ENCODE assay signal across 8 mouse cellular contexts in genomic region chr4:120230256-120230649, GRCm38 (mm10). TPM values are rescaled to one million over a fixed set of nuclear protein-coding genes. Genes with fewer than 3 reads are reported as not detected.
A peak's percentile ranks its signal among the peaks of the same experiment; 100 is the strongest.
DNase-seq lines count a peak whose midpoint lies in the region; ATAC-seq lines count a peak whose summit lies in the region.

No protein-coding gene starts in this region.

- H3K9me3 ChIP-seq in lung, embryonic 16.5 days (ENCODE audit: control insufficient read depth, low read length): no peaks in the 10 kb centered on the region

- H3K27ac ChIP-seq in lung, embryonic 16.5 days (ENCODE audit: low read length): no peak overlapping the region

- H3K9ac ChIP-seq in lung, embryonic 16.5 days (ENCODE audit: low read length): no peak overlapping the region

- H3K4me3 ChIP-seq in lung, embryonic 16.5 days (ENCODE audit: low read length): no peak overlapping the region

- H3K36me3 ChIP-seq in lung, embryonic 16.5 days (ENCODE audit: control insufficient read depth, insufficient read depth, low read length): no peaks in the 10 kb centered on the region

- H3K4me1 ChIP-seq in lung, embryonic 16.5 days (replicated peaks; ENCODE audit: control insufficient read depth, insufficient read depth, low read length): 0 out of 2 replicates have a peak, but pooled peaks cover 2% of the 10 kb centered on the region

- no peaks in the 10 kb centered on the region for H3K27me3 ChIP-seq in lung, embryonic 16.5 days (ENCODE audit: control insufficient read depth, insufficient read depth, low read depth, low read length)

- WGBS in lung, embryonic 16.5 days: 14% methylated on average over 6 of the region's 6 CpGs

- peak; percentile 61 for ATAC-seq in lung, embryonic 16.5 days (ENCODE audit: low read depth)

- intact Hi-C loops in gastrocnemius, postnatal 36 days (cut with DNase I): loop anchor here (2.0 kb wide), 1 partner anchor 57 kb away; the partner anchor contains the start of gene Foxo6

- no peak overlapping the region for H3K4me2 ChIP-seq in lung, embryonic 16.5 days (ENCODE audit: low read depth, low read length)

- DNase-seq in layer of hippocampus, adult 11-12 months (ENCODE audit: low spot score): peak; percentile 76
- DNase-seq in layer of hippocampus, adult 9-10 months (ENCODE audit: low spot score): no peak
- DNase-seq in cerebellum, postnatal 4 days (ENCODE audit: low spot score in 2 of 2): peak; percentile 51 to 74
- peak; percentile 54 to 61 for DNase-seq in gastrocnemius, postnatal 36 days
- peak; percentile 71 to 83 for DNase-seq in kidney, postnatal 25 days
- peak; percentile 85 for DNase-seq in retina, embryonic 14.5 days (ENCODE audit: low spot score)
- peak; percentile 72 for DNase-seq in thymus, postnatal 25 days

RNA-seq across cellular contexts. Expression of gene Foxo6, which starts 56.9 kb away (rescaled TPM):
- total RNA-seq in gastrocnemius, postnatal 36 days (2021): 1 to 10 TPM; 6.4 to 8.2 TPM
- 0.15 and 0.24 TPM in 2 replicates for polyA plus RNA-seq in lung, embryonic 16.5 days (2015; fragmentation: Nextera tagmentation; extraction: Ambion mirVana)
